Comparison of ENCODE assay signal across 40 mouse cellular contexts in genomic region chr16:50594876-50595275, GRCm38 (mm10). TPM values are rescaled to one million over a fixed set of nuclear protein-coding genes. Genes with fewer than 3 reads are reported as not detected.
"Had no signal": no experiment of that assay in that cellular context is flagged by ENCODE, and none has a peak within 500 bp of the region (broad histone marks: within the 10 kb centered on the region; RNA-seq: fewer than 3 reads in every experiment).

No protein-coding gene starts in this region.

- DNase-seq: gastrocnemius, postnatal 10 days; gastrocnemius, postnatal 25 days; heart, adult 18-20 months; heart, postnatal 10 days; heart, postnatal 4 days; kidney, adult 18-20 months; kidney, adult 8-10 months; kidney, postnatal 10 days; kidney, postnatal 25 days; kidney, postnatal 4 days; liver; liver, embryonic 13.5 days had no signal

RNA-seq across cellular contexts. Expression of gene Ccdc54, which starts 3.9 kb away (rescaled TPM):
- total RNA-seq: gastrocnemius, adult 18-20 months; gastrocnemius, postnatal 10 days; gastrocnemius, postnatal 25 days; gastrocnemius, postnatal 4 days; granulocyte monocyte progenitor cell, adult 5-6 weeks; heart, adult 18-20 months; heart, adult 8-10 months; heart, postnatal 10 days; heart, postnatal 25 days; heart, postnatal 4 days; layer of hippocampus, adult 8-10 months; layer of hippocampus, postnatal 10 days; layer of hippocampus, postnatal 25 days; left cerebral cortex, adult 2 months; left cerebral cortex, postnatal 14 days; left cerebral cortex, postnatal 36 days had no signal
- polyA plus RNA-seq: heart, embryonic 10.5 days; heart, embryonic 12.5 days; heart, embryonic 14.5 days; heart, embryonic 16.5 days; hindbrain, embryonic 10.5 days; hindbrain, embryonic 12.5 days; hindbrain, embryonic 14.5 days; hindbrain, embryonic 16.5 days; inflammation-experienced regulatory T-cells, adult 6 months; intestine, embryonic 15.5 days; intestine, postnatal 0 days; kidney, embryonic 14.5 days; kidney, embryonic 16.5 days; limb, embryonic 10.5 days; limb, embryonic 12.5 days; limb, embryonic 14.5 days; liver, embryonic 11.5 days; liver, embryonic 13.5 days had no signal
